Mouse (Mus musculus) thymus, adult 2 months (tissue): ENCODE measurements around the gene H2al1f.
"Not testable (repeated sequence)": the region's sequence is repeated elsewhere in the genome, so short reads cannot be mapped to it uniquely, and the experiment has no call there.

ENCODE experiments used
- CTCF ChIP-seq: fragments of 200-500 bp; IDR thresholded peaks from 2 replicates; pipeline ENCODE4 v1.5.1; 2012; ENCODE audit warnings: mild to moderate bottlenecking, control low read depth, low read length, moderate library complexity, borderline replicate concordance; ENCODE audit not compliant: control insufficient read depth, poor library complexity, insufficient read depth; ENCODE audit errors: extremely low read depth
- POLR2A ChIP-seq: fragments of 200-500 bp; IDR thresholded peaks from 2 replicates; pipeline ENCODE4 v1.6.1; 2012; ENCODE audit warnings: mild to moderate bottlenecking, low read length, control low read depth, moderate library complexity; ENCODE audit not compliant: control insufficient read depth, poor library complexity, insufficient read depth; ENCODE audit errors: extremely low read depth

DNA sequence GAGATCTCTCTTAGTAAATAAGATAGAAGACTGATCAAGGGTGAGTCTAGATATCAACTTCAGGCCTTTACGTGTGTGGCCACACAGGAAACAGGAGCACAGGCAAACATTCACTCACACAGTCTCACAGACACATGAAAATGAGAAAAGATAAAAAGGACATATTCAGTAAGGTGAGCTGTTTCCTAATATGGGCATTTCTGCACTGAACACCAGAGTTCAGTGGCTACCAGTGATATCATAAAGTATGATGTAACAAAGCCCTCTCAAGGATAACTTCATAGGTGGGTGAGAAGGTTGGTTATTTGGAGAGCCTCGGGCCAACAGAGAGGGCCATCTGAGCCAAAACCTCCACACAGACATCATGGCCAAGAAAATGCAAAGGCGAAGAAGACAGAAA, 16.0 kb upstream of the H2al1f start, which contains the start of gene H2al1a:
- not testable (repeated sequence) for TF ChIP-seq CTCF, POLR2A
